Comparison of ENCODE assay signal across 16 mouse cellular contexts in genomic region chr3:24113360-24113759, GRCm38 (mm10).
"Had no signal": no experiment of that assay in that cellular context is flagged by ENCODE, and none has a peak within 500 bp of the region (broad histone marks: within the 10 kb centered on the region; RNA-seq: fewer than 3 reads in every experiment).

No protein-coding gene starts in this region.

- H3K27ac ChIP-seq: neural tube, embryonic 13.5 days; neural tube, embryonic 15.5 days; stomach, embryonic 15.5 days; stomach, postnatal 0 days had no signal

- H3K4me3 ChIP-seq: neural tube, embryonic 13.5 days; neural tube, embryonic 15.5 days; stomach, embryonic 15.5 days had no signal

- H3K4me1 ChIP-seq: neural tube, embryonic 13.5 days; neural tube, embryonic 15.5 days; stomach, embryonic 15.5 days had no signal

- DNase-seq: retina, postnatal 1 day; right cerebral cortex, adult 18-20 months; right cerebral cortex, postnatal 14 days; right cerebral cortex, postnatal 25 days; right cerebral cortex, postnatal 4 days; spleen, adult 18-20 months; thymus, adult 18-20 months; thymus, adult 2 months; thymus, postnatal 14 days; thymus, postnatal 25 days; thymus, postnatal 36 days; thymus, postnatal 4 days had no signal

- H3K27me3 ChIP-seq: neural tube, embryonic 13.5 days; neural tube, embryonic 15.5 days; stomach, embryonic 15.5 days had no signal

- H3K9me3 ChIP-seq: neural tube, embryonic 13.5 days; neural tube, embryonic 15.5 days; stomach, embryonic 15.5 days had no signal

- H3K9ac ChIP-seq: neural tube, embryonic 13.5 days; neural tube, embryonic 15.5 days; stomach, embryonic 15.5 days had no signal

- H3K36me3 ChIP-seq: neural tube, embryonic 13.5 days; neural tube, embryonic 15.5 days; stomach, embryonic 15.5 days had no signal
